Mouse (Mus musculus) heart, postnatal 0 days (tissue): Measurements from ENCODE around the gene Abhd16a.

ENCODE experiments used
- CTCF ChIP-seq: IDR thresholded peaks from 2 replicates; pipeline ENCODE4 v1.5.1; 2016; ENCODE audit warnings: antibody characterized with exemption, control low read depth, low read depth
- EP300 ChIP-seq: IDR thresholded peaks from 2 replicates; pipeline ENCODE4 v1.6.1; 2016; ENCODE audit warnings: antibody characterized with exemption, low read depth

DNA sequence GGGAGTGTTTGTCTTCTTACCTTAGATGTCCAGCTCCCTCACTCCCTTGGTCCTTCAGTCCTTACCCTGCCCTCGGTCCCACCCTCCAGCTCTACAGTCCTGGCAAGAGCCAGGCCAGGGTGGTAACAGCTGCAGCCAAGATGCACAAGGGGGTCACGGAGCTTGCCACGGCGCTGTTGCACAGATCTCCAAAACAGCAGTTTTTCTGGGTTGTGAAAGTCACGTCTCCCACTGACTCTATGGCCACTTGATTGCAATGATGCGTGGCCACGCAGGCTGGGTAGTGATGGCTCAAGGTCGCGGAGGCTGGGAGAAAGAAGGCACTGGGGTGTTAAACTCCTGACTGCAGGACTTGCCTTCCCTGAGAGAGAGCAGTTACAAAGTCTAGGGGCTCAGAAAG lies 17.6 kb upstream of the Abhd16a start:
- TF ChIP-seq EP300: no peak
- no peak for TF ChIP-seq CTCF
